ENCODE assay signal across 22 mouse cellular contexts in the genomic region with DNA sequence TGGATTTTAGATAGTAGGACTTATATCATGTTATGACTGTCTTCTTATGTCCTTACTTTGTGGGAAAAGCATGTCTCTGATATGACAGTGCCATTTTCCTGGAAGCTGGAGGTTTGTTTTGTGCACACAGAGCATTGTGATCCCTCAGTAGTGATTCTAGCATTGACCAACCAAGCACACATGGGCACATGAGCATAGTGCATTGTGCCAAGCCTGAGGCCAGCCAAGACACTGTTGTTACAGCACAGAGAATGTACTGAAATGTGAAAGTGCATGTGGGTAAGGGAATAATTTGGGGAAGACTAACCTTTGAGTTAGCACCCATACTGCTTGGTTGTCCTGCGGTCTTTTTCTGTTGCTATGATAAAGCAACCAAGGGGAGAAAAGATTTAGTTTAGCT.
DNase-seq lines count a peak whose midpoint lies in the region; ATAC-seq and TF ChIP-seq lines count a peak whose summit lies in the region.
"Had no signal": no experiment of that assay in that cellular context is flagged by ENCODE, and none has a peak within 500 bp of the region (broad histone marks: within the 10 kb centered on the region; RNA-seq: fewer than 3 reads in every experiment).

No protein-coding gene starts in this region.

- no peak overlapping the region for H3K4me3 ChIP-seq in layer of hippocampus, adult 2 months
- H3K4me3 ChIP-seq in stomach, embryonic 14.5 days (ENCODE audit: low read depth, low read length): no peak overlapping the region
- no peak overlapping the region for H3K4me3 ChIP-seq in stomach, postnatal 0 days (ENCODE audit: low read depth, low read length)
- H3K4me3 ChIP-seq: forebrain, embryonic 13.5 days; heart, embryonic 12.5 days; hindbrain, embryonic 12.5 days; limb, embryonic 10.5 days; megakaryocyte, embryonic 14.5 days had no signal

- TF ChIP-seq CTCF in layer of hippocampus, adult 2 months (conservative IDR thresholded peaks at IDR 0.05): no peak
- no peak for TF ChIP-seq CTCF in stomach, postnatal 0 days (IDR thresholded peaks at IDR 0.05; ENCODE audit: low read depth)

- whole genome bisulfite sequencing in stomach, embryonic 14.5 days: 100% methylated on average over 1 of the region's 1 CpGs
- WGBS in stomach, postnatal 0 days: 96% methylated on average over 1 of the region's 1 CpGs

- DNase-seq in cerebellum, postnatal 14 days: peak; percentile 64 to 69
- DNase-seq in cerebellum, adult 11-12 months: no peak
- DNase-seq in layer of hippocampus, adult 2 months (ENCODE audit: low spot score in 2 of 2): no peak
- DNase-seq in layer of hippocampus, adult 9-11 months: no peak
- no peak for DNase-seq in stomach, postnatal 0 days (ENCODE audit: low spot score)
- no peak for DNase-seq in c-Kit-positive CD71-positive TER-119-positive erythroid progenitor cells, embryonic 14.5 days (ENCODE audit: low spot score)
- DNase-seq: adrenal gland, postnatal 10 days; cerebellum, adult 11 months; gastrocnemius, postnatal 10 days; heart, adult 11 months; heart, postnatal 14 days; lung, adult 2 months; thymus, postnatal 14 days had no signal

- no peaks in the 10 kb centered on the region; the same call in 1 of the 2 replicates for H3K36me3 ChIP-seq in stomach, embryonic 14.5 days (ENCODE audit: control insufficient read depth, insufficient read depth, low read length)
- no peaks in the 10 kb centered on the region for H3K36me3 ChIP-seq in stomach, postnatal 0 days (ENCODE audit: control insufficient read depth, insufficient read depth, low read length)

- H3K9me3 ChIP-seq in stomach, embryonic 14.5 days (ENCODE audit: control insufficient read depth, low read depth, low read length): no peaks in the 10 kb centered on the region
- H3K9me3 ChIP-seq in stomach, postnatal 0 days (ENCODE audit: control insufficient read depth, low read length): no peaks in the 10 kb centered on the region
- H3K9me3 ChIP-seq: forebrain, embryonic 13.5 days; heart, embryonic 12.5 days; hindbrain, embryonic 12.5 days; limb, embryonic 10.5 days; megakaryocyte, embryonic 14.5 days had no signal

- TF ChIP-seq EP300 in stomach, postnatal 0 days (optimal IDR thresholded peaks at IDR 0.05): no peak

- no peak for ATAC-seq in stomach, embryonic 14.5 days (ENCODE audit: insufficient number of reproducible peaks, insufficient read depth, low FRiP score, low read depth)
- ATAC-seq in stomach, postnatal 0 days (ENCODE audit: low FRiP score, low TSS enrichment): no peak
- ATAC-seq: CD4-positive, CD25-positive, alpha-beta regulatory T cell, adult 4 months; forebrain, embryonic 13.5 days; Patski had no signal

- no peak overlapping the region for H3K9ac ChIP-seq in stomach, embryonic 14.5 days (replicated peaks; ENCODE audit: low read depth, low read length)
- H3K9ac ChIP-seq in stomach, postnatal 0 days (ENCODE audit: low read length): no peak overlapping the region
- H3K9ac ChIP-seq: forebrain, embryonic 13.5 days; heart, embryonic 12.5 days; hindbrain, embryonic 12.5 days had no signal

- H3K27ac ChIP-seq in layer of hippocampus, adult 2 months: peak overlapping the region; percentile 23; the same call in 1 of the 2 replicates
- H3K27ac ChIP-seq in stomach, embryonic 14.5 days (ENCODE audit: low read length): peak overlapping the region; percentile 29; the same call in 1 of the 2 replicates
- no peak overlapping the region for H3K27ac ChIP-seq in stomach, postnatal 0 days (replicated peaks)
- H3K27ac ChIP-seq: forebrain, embryonic 13.5 days; hindbrain, embryonic 12.5 days; limb, embryonic 10.5 days had no signal

- H3K4me2 ChIP-seq in stomach, embryonic 14.5 days (replicated peaks; ENCODE audit: low read depth, low read length): no peak overlapping the region
- no peak overlapping the region for H3K4me2 ChIP-seq in stomach, postnatal 0 days (replicated peaks; ENCODE audit: low read depth)
- H3K4me2 ChIP-seq: forebrain, embryonic 13.5 days; heart, embryonic 12.5 days; hindbrain, embryonic 12.5 days; liver, embryonic 11.5 days had no signal

- H3K4me1 ChIP-seq in stomach, embryonic 14.5 days (ENCODE audit: control insufficient read depth, insufficient read depth, low read length): peaks cover 11% of the 10 kb centered on the region; the same call in 1 of the 2 replicates
- no peaks in the 10 kb centered on the region for H3K4me1 ChIP-seq in stomach, postnatal 0 days (replicated peaks; ENCODE audit: control insufficient read depth, insufficient read depth)

- H3K27me3 ChIP-seq in stomach, embryonic 14.5 days (ENCODE audit: control insufficient read depth, insufficient read depth, low read length): no peaks in the 10 kb centered on the region
- no peaks in the 10 kb centered on the region for H3K27me3 ChIP-seq in stomach, postnatal 0 days (ENCODE audit: control insufficient read depth, insufficient read depth, low read length)
- H3K27me3 ChIP-seq: forebrain, embryonic 13.5 days; heart, embryonic 12.5 days; hindbrain, embryonic 12.5 days; Patski had no signal

Comparison
In these comparisons a context has a peak if more than half of its experiments do, and no peak if none do; other contexts are left out.
1. DNase-seq: peak in cerebellum, postnatal 14 days (2 of 2); none in cerebellum, adult 11-12 months (single experiment), layer of hippocampus, adult 2 months (0 of 2), layer of hippocampus, adult 9-11 months (single experiment), stomach, postnatal 0 days (single experiment) and c-Kit-positive CD71-positive TER-119-positive erythroid progenitor cells, embryonic 14.5 days (single experiment).